Mouse (Mus musculus): ENCODE results near the gene Ntf5. TPM values are rescaled to one million over a fixed set of nuclear protein-coding genes. Genes with fewer than 3 reads are reported as not detected.
A peak's percentile ranks its signal among the peaks of the same experiment; 100 is the strongest.

Gene Ntf5
- polyA plus RNA-seq, 1 experiment = 3.0 TPM

DNA sequence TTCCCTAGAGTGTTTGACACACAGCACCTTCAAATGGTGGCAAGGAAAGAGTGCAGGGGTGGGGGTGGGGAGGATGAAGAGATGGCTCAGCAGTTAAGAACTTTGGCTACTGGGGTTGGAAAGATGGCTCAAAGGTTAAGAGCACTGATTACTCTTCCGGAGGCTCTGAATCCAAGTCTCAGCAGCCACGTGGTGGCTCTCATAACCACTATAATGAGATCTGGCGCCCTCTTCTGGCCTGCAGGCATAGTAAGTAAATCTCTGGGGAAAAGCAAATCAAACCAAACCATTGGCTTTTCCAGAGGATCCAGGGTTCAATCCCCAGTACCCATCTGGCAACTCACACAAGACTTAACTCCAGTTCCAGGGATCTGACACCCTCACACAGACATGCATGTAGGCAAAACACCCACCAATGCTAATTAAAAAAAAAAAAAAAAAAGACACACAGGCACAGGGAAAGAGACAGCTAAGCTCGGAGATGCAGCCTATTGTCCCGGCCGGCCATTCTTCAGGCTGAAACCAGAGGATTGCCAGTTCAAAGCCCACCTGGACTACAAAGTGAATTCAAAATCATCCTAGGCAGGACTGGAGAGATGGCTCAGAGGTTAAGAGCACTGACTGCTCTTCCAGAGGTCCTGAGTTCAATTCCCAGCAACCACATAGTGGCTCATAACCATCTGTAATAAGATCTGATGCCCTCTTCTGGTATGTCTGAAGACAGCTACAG lies 9.8 kb upstream of the Ntf5 start:
- peaks cover 6% of the 10 kb centered on the region; the same call in 1 of the 2 replicates for H3K4me1 ChIP-seq (replicated peaks; ENCODE audit: control insufficient read depth, insufficient read depth, low read length)
- DNase-seq = peak; percentile 67
- no peak overlapping the region for H3K4me3 ChIP-seq (ENCODE audit: control insufficient read depth, insufficient read depth, low read length)
- 41% methylated on average over 6 of the region's 6 CpGs for WGBS
- no peak for TF ChIP-seq POLR2A (IDR thresholded peaks at IDR 0.05; ENCODE audit: control insufficient read depth, extremely low read depth, insufficient read depth, low read length, poor library complexity)
- TF ChIP-seq CTCF (IDR thresholded peaks at IDR 0.05; ENCODE audit: borderline replicate concordance, control insufficient read depth, extremely low read depth, insufficient read depth, low read length, poor library complexity) = no peak
- no peaks in the 10 kb centered on the region for H3K36me3 ChIP-seq (ENCODE audit: control insufficient read depth, insufficient read depth, low read length)
- no peak overlapping the region for H3K27ac ChIP-seq (ENCODE audit: control insufficient read depth, insufficient read depth, low read length)
- H3K27me3 ChIP-seq (ENCODE audit: control insufficient read depth, insufficient read depth, low read length) = peaks cover 19% of the 10 kb centered on the region

DNA sequence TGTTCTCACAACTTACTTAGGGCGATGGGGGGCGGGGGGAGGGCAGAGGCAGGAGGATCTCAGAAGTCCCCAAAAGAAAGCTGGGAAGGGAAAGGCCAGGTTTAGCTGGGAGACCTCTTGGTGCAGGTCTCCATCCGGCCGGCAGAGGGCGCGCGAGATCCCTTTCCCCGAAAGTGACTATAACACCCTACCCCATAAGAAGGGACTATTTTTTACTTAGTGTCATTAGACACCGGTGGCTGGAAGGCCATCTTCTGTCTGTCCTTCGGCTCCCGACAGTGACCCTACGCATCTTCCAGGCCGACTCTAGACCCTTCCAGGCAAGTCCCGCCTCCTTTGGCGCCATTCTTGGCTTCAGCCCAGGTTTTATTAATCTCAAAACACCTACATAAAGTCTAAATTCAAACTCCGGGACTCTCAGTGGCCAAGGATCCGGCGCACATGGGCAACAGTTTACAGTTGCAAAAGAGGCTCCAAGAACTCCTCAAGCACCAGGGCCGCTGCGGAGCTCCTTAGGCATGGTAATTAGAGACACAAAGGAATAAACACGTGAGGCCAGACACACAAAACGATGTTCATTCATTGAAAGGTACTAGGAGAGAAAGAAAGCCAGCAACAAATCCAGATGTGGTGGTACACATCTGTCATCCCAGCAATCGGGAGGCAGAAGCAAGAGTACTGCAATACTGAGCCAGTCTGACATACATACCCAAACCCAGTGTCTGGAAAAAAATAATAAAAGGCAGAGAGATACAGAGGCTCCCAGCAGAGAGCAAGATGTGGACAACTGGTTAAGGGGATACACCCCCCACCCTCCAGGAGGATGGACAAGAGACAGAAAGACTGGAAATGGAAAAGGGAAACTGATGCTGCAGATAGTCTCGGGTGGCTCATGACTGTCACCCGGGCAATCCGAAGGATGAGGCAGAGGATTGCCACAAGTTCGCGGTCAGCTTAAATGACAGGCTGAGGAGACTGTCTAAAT lies 8.1 kb upstream of the Ntf5 start, which contains the start of gene Kcna7:
Gene Kcna7 (plus strand): TSS at position 563 of the 985 bp plus-strand sequence.
- peak; percentile 81 for DNase-seq
- Histone ChIP-seq H3K36me3 (ENCODE audit: control insufficient read depth, insufficient read depth, low read length) (no peaks in the 10 kb centered on the region), H3K4me1 (replicated peaks; ENCODE audit: control insufficient read depth, insufficient read depth, low read length) (peaks cover 6% of the 10 kb centered on the region; the same call in 1 of the 2 replicates), H3K27ac (ENCODE audit: control insufficient read depth, insufficient read depth, low read length) (no peak within 1 kb of the TSS), H3K27me3 (ENCODE audit: control insufficient read depth, insufficient read depth, low read length) (peaks cover 19% of the 10 kb centered on the region), H3K4me3 (ENCODE audit: control insufficient read depth, insufficient read depth, low read length) (peak within 1 kb of the TSS; percentile 21)
- 12% methylated on average over 28 of the region's 28 CpGs for WGBS
- TF ChIP-seq CTCF (IDR thresholded peaks at IDR 0.05; ENCODE audit: borderline replicate concordance, control insufficient read depth, extremely low read depth, insufficient read depth, low read length, poor library complexity) (peak; percentile 88; the same call in 1 of the 2 replicates), POLR2A (IDR thresholded peaks at IDR 0.05; ENCODE audit: control insufficient read depth, extremely low read depth, insufficient read depth, low read length, poor library complexity) (no peak)

DNA sequence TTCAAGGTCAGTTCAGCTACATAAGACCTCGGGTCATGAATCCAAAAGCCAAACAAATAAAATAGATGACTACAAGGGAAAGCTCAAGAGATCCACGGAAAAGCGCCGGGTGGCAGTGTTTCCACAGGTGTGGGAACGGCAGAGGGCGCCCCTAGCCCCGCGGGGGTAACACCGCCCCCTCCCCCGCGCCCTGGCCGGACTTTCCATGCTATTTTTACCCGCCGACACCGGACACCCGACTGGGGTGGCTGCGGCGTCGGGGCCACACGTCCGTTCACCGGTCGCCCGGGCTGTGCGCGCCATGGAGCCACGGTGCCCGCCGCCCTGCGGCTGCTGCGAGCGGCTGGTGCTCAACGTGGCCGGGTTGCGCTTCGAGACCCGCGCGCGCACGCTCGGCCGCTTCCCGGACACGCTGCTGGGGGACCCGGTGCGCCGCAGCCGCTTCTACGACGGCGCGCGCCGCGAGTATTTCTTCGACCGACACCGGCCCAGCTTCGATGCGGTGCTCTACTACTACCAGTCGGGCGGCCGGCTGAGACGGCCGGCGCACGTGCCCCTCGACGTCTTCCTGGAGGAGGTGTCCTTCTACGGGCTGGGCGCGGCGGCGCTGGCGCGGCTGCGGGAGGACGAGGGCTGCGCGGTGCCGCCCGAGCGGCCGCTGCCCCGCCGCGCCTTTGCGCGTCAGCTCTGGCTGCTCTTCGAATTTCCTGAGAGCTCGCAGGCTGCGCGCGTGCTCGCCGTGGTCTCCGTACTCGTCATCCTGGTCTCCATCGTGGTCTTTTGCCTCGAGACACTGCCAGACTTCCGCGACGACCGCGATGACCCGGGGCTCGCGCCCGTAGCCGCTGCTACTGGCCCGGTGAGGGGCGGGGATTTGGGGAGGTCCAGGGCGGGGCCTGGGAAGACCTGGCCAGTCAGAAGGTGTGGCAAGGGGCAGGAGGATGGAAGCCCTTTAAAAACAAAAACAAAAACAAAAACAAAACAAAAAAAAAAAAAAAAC lies 7.0 kb upstream of the Ntf5 start:
- Histone ChIP-seq H3K36me3 (ENCODE audit: control insufficient read depth, insufficient read depth, low read length) (no peaks in the 10 kb centered on the region), H3K27me3 (ENCODE audit: control insufficient read depth, insufficient read depth, low read length) (peaks cover 19% of the 10 kb centered on the region), H3K4me3 (ENCODE audit: control insufficient read depth, insufficient read depth, low read length) (peak overlapping the region; percentile 21), H3K27ac (ENCODE audit: control insufficient read depth, insufficient read depth, low read length) (no peak overlapping the region), H3K4me1 (replicated peaks; ENCODE audit: control insufficient read depth, insufficient read depth, low read length) (peaks cover 6% of the 10 kb centered on the region; the same call in 1 of the 2 replicates)
- WGBS = 2% methylated on average over 114 of the region's 114 CpGs
- no peak for TF ChIP-seq POLR2A (IDR thresholded peaks at IDR 0.05; ENCODE audit: control insufficient read depth, extremely low read depth, insufficient read depth, low read length, poor library complexity)
- 0 out of 2 replicates have a peak, but pooled peaks have one; percentile 12 for TF ChIP-seq CTCF (IDR thresholded peaks at IDR 0.05; ENCODE audit: borderline replicate concordance, control insufficient read depth, extremely low read depth, insufficient read depth, low read length, poor library complexity)
- DNase-seq = no peak

DNA sequence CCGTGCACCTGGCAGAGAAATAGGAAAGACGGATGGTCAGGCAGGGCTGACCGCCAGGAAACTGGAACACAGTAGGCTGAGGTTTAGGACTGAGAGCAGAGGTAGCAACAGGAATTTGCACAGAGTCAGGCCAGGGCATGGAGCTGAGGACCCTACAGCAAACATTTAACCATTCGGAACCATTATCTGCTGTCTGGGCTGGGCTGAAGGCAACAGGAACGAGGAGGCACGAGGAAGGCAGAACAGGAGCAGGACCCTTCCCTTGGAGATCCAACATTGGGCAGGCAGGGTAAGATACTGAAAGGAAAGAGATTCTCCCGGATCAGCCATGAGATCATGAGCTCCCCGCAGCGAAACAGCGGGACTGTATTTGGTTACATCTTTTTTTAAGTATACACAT lies 5.7 kb upstream of the Ntf5 start:
- 83% methylated on average over 10 of the region's 10 CpGs for WGBS
- TF ChIP-seq CTCF (IDR thresholded peaks at IDR 0.05; ENCODE audit: borderline replicate concordance, control insufficient read depth, extremely low read depth, insufficient read depth, low read length, poor library complexity) = no peak
- no peak for TF ChIP-seq POLR2A (IDR thresholded peaks at IDR 0.05; ENCODE audit: control insufficient read depth, extremely low read depth, insufficient read depth, low read length, poor library complexity)
- no peak overlapping the region for H3K4me3 ChIP-seq (ENCODE audit: control insufficient read depth, insufficient read depth, low read length)
- no peak for DNase-seq
- H3K36me3 ChIP-seq (ENCODE audit: control insufficient read depth, insufficient read depth, low read length) = no peaks in the 10 kb centered on the region
- peaks cover 6% of the 10 kb centered on the region; the same call in 1 of the 2 replicates for H3K4me1 ChIP-seq (replicated peaks; ENCODE audit: control insufficient read depth, insufficient read depth, low read length)
- H3K27ac ChIP-seq (ENCODE audit: control insufficient read depth, insufficient read depth, low read length) = no peak overlapping the region
- H3K27me3 ChIP-seq (ENCODE audit: control insufficient read depth, insufficient read depth, low read length) = peaks cover 19% of the 10 kb centered on the region

DNA sequence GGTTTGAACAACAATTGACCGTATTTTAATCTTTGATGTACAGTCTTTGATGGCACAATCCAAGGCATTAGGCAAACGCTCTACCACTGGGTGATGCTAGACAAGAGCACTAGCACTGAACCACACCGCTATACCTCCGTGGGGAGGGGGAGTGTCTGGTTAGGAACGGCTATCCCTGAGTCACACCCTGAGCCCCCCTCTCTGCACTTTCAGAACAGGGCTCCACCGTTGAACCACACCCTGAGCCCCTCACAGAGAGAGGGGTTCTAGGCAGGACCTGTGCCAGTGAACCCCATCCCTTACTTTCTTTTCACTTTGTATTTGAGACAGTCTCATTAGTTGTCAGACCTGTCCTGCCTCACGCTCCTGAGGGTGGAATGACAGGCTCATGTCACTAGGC lies 5.1 kb upstream of the Ntf5 start:
- no peak overlapping the region for H3K27ac ChIP-seq (ENCODE audit: control insufficient read depth, insufficient read depth, low read length)
- no peak overlapping the region for H3K4me3 ChIP-seq (ENCODE audit: control insufficient read depth, insufficient read depth, low read length)
- WGBS = 78% methylated on average over 7 of the region's 7 CpGs
- peaks cover 8% of the 10 kb centered on the region for H3K4me1 ChIP-seq (replicated peaks; ENCODE audit: control insufficient read depth, insufficient read depth, low read length)
- TF ChIP-seq CTCF (IDR thresholded peaks at IDR 0.05; ENCODE audit: borderline replicate concordance, control insufficient read depth, extremely low read depth, insufficient read depth, low read length, poor library complexity) (no peak), POLR2A (IDR thresholded peaks at IDR 0.05; ENCODE audit: control insufficient read depth, extremely low read depth, insufficient read depth, low read length, poor library complexity) (no peak)
- no peaks in the 10 kb centered on the region for H3K36me3 ChIP-seq (ENCODE audit: control insufficient read depth, insufficient read depth, low read length)
- H3K27me3 ChIP-seq (ENCODE audit: control insufficient read depth, insufficient read depth, low read length) = peaks cover 22% of the 10 kb centered on the region
- no peak for DNase-seq

Measured in thymus, adult 2 months (tissue).